Mouse (Mus musculus) CD4-positive, CD25-positive, alpha-beta regulatory T cell, adult 4 months (primary cell): Measurements from ENCODE around the gene Ubb. TPM values are rescaled to one million over a fixed set of nuclear protein-coding genes. Genes with fewer than 3 reads are reported as not detected.

ENCODE experiments used
- ATAC-seq: one replicate; pipeline ENCODE4 v1.8.0; 2017
- polyA plus RNA-seq, 2 experiments: library from polyadenylated mRNA; unstranded; fragments of 100-300 nt; shearing (Covaris generic); gene quantifications; one replicate each; pipeline ENCODE4 v1.2.1; 2017

Ubb gene
- polyA plus RNA-seq, 2 experiments from 2014 or later: 5,826 to 7,831 TPM

DNA sequence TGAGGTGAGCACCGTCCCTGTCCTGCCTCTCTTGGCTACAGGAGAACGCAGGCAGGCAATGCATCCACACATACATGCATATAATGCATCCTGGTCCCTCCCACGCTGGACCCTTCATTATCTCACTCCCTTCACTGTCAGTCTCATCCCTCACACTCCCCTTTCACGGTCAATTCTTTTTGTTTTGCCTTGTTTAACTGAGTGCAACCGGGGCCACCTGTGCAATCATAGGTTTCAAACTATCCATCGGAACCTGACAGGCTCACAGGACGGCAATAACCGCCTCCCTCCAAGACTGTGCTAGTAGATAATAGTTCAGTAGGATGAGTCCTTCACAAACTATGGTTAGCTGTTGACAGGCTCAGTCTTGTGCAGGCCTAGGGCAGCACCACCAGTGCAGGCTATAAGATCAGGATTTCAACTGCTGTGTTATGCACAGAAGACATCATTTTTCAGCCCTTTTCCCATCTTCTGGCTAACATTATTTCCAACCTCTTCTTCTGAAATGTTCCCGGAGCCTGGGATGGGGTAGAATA lies 33.8 kb downstream of the Ubb start:
- ATAC-seq: no peak

DNA sequence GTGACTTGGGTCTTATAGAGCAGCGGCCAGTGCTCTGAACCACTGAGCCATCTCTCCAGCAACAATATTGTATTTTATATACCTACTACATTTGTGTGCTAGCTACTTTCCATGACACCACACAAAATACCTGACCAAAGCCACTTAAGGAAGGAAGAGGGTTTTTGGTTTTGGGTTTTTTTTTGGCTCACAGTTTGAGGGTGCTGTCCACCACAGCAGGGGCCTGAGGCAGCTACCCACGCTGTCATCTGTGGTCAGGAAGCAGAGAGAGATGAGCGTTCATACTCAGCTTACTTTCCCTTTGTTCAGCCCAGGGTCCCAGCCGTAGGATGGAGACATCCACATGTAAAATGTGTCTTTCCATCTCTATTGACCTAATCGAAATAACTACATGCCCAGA lies 36.1 kb downstream of the Ubb start:
- no peak for ATAC-seq

- no peak for ATAC-seq
These were observed 38.4 kb downstream of the Ubb start for GRCm38 (mm10) chr11:62589391-62589790.

- no peak for ATAC-seq
These were observed 40.1 kb downstream of the Ubb start for GRCm38 (mm10) chr11:62591026-62591425.

- no peak for ATAC-seq
These were observed 41.1 kb downstream of the Ubb start for GRCm38 (mm10) chr11:62591904-62592575.

DNA sequence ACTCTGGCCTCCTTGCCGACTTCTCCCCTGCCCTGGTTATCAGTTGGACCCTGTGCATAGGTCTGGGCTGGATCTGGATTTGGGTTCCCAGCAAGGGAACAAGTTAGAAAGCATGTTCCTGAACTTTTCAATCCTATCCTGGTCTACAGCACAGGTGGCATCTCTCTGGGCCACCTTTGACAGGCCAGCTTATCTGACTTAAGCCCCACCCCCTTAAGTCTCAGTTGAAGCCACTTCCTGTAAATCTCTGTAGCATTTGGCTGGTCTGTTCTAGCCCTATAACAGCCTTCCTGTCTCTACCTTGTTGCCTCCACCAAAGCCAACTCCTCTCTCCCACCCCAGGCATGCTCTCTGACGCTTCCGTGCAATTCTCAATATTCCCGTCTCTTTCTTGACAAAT lies 47.6 kb downstream of the Ubb start:
- no peak for ATAC-seq

GRCm38 (mm10) chr11:62601732-62602618 lies 51.0 kb downstream of the Ubb start:
- ATAC-seq: peak; percentile 1

Other genes starting within 250 kb of the Ubb start
- gene Pigl, start 92.7 kb upstream of the Ubb start, polyA plus RNA-seq: 10 to 100 TPM in 1 of 2 experiments, 1 to 10 TPM in 1; 9.2 to 13.9 TPM
- 100 to 1,000 TPM; 170 to 205 TPM for gene Ncor1, start 92.6 kb upstream of the Ubb start, polyA plus RNA-seq
- gene Cenpv, start 11.9 kb upstream of the Ubb start, polyA plus RNA-seq: 1 to 10 TPM in 1 of 2 experiments, under 1 TPM in 1; 0.74 to 2.3 TPM
- 10 to 100 TPM; 65.8 to 93.5 TPM for gene Trpv2, start 23.3 kb downstream of the Ubb start, polyA plus RNA-seq
- gene Lrrc75a, start 97.4 kb downstream of the Ubb start, polyA plus RNA-seq: 1 to 10 TPM; 1.9 to 4.6 TPM
- gene Mmgt2, start 97.5 kb downstream of the Ubb start, polyA plus RNA-seq: 10 to 100 TPM; 42.9 to 59.1 TPM
- 10 to 100 TPM; 16.9 to 20.4 TPM for gene Zfp287, start 180.7 kb downstream of the Ubb start, polyA plus RNA-seq
- gene Gm10428, start 201.9 kb downstream of the Ubb start, polyA plus RNA-seq: not detected
- gene Zfp286, start 238.3 kb downstream of the Ubb start, polyA plus RNA-seq: 1 to 10 TPM; 3.8 to 4.3 TPM